Mouse (Mus musculus) liver, embryonic 14.5 days (tissue): ENCODE data around the gene Iqcf5.

Experiments used
- CTCF ChIP-seq: IDR thresholded peaks from 2 replicates; pipeline ENCODE4 v1.5.1; 2016; ENCODE audit warnings: antibody characterized with exemption, low read depth, control low read depth
- EP300 ChIP-seq: IDR thresholded peaks from 2 replicates; pipeline ENCODE4 v1.6.1; 2016; ENCODE audit warnings: antibody characterized with exemption, low read depth

DNA sequence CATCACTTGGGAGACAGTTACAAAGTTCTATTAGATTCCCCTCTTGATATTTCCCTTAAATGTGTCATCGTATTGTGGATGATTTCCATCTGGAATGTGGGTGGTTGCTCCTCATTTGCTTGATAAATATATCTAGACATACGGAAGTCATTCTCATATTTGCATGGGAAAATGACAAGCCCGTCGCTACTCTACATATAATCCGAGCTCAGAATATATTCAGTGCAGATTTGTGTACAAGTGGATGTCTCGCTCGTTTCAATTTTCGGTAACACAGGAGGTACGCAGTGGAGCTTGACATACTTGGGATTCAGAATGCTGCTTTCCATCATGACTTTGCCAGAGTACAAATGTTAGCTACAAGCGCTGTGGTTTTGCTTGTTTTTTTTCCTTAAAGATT, 5.0 kb upstream of the Iqcf5 start:
- no peak for TF ChIP-seq EP300
- no peak for TF ChIP-seq CTCF
